Mouse (Mus musculus) myocyte (in vitro differentiated cells): Measurements from ENCODE around the gene Emg1.

Experiments
- CEBPB ChIP-seq: IDR thresholded peaks from 2 replicates; pipeline ENCODE4 v1.6.1; 2011; ENCODE audit warnings: mild to moderate bottlenecking, moderate library complexity; ENCODE audit not compliant: poor library complexity, insufficient read depth, severe bottlenecking
- E2F4 ChIP-seq: IDR thresholded peaks from one replicate; pipeline ENCODE4 v1.6.1; 2011; ENCODE audit warnings: mild to moderate bottlenecking, control low read depth, moderate library complexity; ENCODE audit not compliant: insufficient read depth
- MYOG ChIP-seq, 3 experiments: IDR thresholded peaks; one replicate each; pipeline ENCODE4 v1.6.1; 2011; ENCODE audit warnings: control low read depth in 2 of 3, low read depth in 2 of 3, mild to moderate bottlenecking in 2 of 3; ENCODE audit not compliant: insufficient read length in 2 of 3, control insufficient read depth in 1 of 3, insufficient read depth in 1 of 3
- POLR2A ChIP-seq: IDR thresholded peaks from one replicate; pipeline ENCODE4 v1.6.1; 2011; ENCODE audit warnings: low read depth, mild to moderate bottlenecking, control low read depth, moderate library complexity; ENCODE audit not compliant: insufficient read length
- POLR2AphosphoS2 ChIP-seq: IDR thresholded peaks from one replicate; pipeline ENCODE4 v1.6.1; 2011; ENCODE audit warnings: low read depth, control low read depth; ENCODE audit not compliant: insufficient read length
- USF1 ChIP-seq: IDR thresholded peaks from one replicate; pipeline ENCODE4 v1.6.1; 2011; ENCODE audit warnings: low read depth, mild to moderate bottlenecking, control low read depth, moderate library complexity

- no peak for TF ChIP-seq CEBPB
- no peak for TF ChIP-seq POLR2A
- no peak for TF ChIP-seq MYOG (IDR thresholded peaks at IDR 0.05; ENCODE audit: control insufficient read depth in 1 of 3, insufficient read depth in 1 of 3, insufficient read length in 2 of 3, low read depth in 2 of 3)
- TF ChIP-seq POLR2AphosphoS2: no peak
- TF ChIP-seq E2F4: no peak
- TF ChIP-seq USF1: no peak
Observed at GRCm38 (mm10) chr6:124757351-124757880, 45.4 kb upstream of the Emg1 start.
